Mouse (Mus musculus) common myeloid progenitor, adult 5-6 weeks (primary cell): ENCODE results near the gene Hrc. TPM values are rescaled to one million over a fixed set of nuclear protein-coding genes. Genes with fewer than 3 reads are reported as not detected.
A peak's percentile ranks its signal among the peaks of the same experiment; 100 is the strongest.

Experiments
- ATAC-seq: replicated peaks from 2 replicates; pipeline ENCODE4 v1.8.0; 2016; ENCODE audit warnings: low read depth, mild to moderate bottlenecking, moderate TSS enrichment, inconsistent platforms; ENCODE audit not compliant: poor library complexity, severe bottlenecking
- total RNA-seq: library from RNA; stranded (forward); fragments of 200-1000, 187-1606 nt; gene quantifications from 2 replicates; pipeline ENCODE4 v1.2.3, GENCODE M21; 2017

Hrc gene
- total RNA-seq, 1 experiment from 2014 or later: 0.41 TPM

DNA sequence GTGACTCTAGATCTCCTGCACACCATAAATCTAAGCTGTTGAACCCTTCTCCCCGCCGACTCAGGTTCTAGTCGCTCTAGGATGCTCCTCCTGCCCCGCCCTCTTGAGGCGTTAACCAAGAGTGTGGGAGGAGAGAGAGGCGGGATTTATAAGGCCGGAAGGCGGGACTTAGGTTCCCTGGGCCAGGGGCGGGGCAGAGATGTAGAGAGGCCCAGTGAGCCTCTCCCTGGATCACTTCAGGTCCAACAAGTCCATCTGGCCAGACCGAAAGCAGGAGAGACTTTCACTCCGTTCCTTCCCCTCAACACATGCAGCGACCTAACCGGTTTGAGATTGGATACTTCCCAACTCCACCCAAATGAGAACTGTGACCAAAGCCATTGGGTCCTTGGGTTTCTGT lies 27.7 kb downstream of the Hrc start:
- 0 out of 2 replicates have a peak, but pooled peaks have one; percentile 12 for ATAC-seq

DNA sequence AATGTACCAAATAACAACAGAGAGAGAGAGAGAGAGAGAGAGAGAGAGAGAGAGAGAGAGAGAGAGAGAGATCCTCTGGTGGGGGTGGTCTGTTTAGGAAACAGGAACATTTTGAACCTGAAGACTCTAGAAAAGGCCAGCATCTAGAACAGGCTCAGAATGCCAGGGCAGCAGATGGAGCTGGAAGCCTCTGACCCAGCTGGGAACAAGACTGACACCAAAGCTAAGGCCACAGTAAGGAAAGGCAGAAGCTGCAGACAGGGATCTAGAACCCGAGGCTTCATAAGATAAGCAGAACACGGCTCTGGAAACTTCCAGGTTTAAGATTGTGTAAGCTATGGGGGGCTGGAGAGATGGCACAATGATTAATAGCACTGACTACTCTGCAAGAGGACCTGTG lies 28.9 kb downstream of the Hrc start:
- ATAC-seq: no peak

DNA sequence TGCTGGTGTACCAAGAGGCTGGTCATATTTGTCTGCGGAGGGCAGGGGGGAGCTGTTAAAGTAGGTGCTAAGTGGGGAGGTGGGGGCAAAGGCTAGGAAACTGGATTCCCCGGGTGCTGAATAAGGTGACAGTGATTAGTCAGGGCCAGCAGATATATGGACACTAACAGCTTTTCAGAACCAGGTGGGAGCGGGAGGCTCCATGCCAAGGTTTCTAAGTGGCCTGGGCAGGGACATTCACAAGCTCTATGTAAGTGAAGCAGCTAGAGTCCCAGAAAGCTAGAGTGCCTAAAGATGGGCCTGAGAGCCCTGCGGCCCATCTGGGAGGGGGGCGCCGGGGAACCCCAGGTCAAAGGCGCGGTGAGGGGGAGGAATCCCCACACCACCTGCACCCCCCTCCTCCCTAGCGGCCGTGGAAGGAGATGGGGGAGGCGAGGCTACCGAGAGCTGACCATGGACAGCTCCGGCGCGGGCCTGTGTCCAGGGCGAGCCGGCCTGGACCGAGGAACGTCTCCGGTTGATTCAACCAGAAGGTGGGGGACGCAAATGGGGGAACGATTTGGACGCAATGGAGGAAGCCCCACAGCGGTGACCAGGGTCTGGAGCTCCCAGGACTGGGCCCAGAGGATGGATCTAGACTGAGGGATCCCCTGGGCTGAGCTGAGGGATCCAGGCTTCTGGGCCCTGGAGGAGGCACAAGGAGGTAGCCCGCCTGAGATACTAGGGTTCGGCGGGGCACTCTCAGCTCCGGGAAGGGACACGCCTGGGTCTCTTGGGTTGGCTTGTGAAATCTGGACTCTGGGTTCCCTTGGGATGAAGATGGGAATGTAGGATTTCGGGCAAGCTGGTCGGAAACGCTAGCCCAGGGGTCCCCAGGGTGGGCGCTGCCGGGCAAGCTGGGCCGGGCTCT lies 30.9 kb downstream of the Hrc start:
- ATAC-seq: no peak

DNA sequence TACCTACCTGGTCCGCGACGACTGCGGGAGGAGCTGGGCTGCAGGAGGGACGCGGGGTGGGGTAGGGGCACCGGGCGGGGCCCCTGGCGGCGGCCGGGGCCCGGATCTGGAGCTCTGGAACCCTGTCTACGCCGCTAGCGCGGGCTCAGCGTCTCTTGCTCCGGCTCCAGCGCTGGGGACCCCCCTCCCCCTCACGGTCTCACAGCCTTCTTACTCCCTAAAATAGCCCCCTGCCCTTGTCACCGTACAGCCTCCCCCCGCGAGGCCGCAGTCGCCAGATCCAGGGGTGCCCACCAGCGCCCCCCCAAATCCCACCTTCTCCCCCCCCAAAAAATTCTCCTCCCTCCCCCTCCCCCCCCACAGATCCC lies 31.5 kb downstream of the Hrc start, which contains the start of gene Ppfia3:
Gene Ppfia3 (minus strand): TSS at position 368 of the 368 bp plus-strand sequence.
- no peak for ATAC-seq

DNA sequence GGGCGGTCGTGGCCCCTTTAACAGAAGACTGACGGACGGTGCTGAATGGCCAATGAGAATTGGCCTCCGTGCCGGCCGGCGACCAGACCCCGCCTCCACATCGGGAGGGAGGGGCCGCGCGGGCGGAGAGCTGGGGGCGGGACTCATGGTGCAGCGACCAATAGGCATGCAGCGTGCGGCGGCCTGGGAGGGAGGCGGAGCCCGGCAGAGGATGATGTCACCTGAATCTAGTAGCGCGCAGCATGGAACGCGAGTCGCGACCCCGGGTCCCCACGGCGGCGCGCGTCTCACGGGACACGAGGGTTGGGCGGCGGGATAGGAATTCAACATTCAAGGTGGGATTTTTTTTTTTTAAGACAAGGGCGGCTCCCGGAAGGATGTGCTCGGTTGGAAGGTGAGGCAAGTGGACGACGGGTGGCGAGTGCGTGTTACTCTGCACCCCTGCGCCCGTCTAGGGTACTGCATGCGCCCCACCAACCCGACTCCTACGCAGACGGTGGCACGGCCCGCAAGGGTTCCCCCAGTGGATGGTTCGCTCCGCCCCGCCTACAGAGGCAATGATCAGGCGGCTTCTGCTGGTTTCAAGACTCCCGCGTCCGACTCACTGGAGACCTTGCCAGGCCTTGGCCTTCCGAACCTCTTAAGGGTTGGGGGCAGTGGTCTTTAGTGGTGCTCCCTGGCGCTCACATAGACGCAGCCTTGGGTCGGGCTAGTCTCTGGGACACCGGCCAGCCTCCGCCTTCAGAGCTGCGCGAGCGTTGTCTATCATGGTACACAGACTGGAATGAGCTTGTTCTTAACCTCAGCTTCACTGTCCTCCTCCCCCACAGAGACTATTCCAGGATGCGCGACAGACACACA lies 32.2 kb downstream of the Hrc start:
- ATAC-seq: peak; percentile 78

DNA sequence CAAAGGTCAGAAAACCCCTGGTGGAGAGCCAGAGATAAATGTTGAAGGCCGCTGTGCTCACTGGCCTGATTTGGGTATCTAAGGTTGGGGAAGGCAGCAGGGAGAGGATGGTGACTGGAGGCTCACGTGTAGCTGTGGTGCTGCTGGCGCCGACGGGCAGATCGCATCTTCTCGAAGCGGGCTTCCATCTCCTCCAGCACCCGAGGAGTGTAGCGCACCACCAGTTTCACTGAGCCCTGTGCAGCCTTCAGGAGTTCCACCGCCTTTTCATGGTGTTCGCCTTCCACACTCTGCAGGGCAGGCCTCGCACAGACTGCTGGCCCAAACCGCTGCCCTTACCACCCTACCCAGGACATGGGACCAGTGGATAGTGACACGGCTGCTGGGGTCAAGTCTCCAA lies 33.1 kb downstream of the Hrc start:
- no peak for ATAC-seq

DNA sequence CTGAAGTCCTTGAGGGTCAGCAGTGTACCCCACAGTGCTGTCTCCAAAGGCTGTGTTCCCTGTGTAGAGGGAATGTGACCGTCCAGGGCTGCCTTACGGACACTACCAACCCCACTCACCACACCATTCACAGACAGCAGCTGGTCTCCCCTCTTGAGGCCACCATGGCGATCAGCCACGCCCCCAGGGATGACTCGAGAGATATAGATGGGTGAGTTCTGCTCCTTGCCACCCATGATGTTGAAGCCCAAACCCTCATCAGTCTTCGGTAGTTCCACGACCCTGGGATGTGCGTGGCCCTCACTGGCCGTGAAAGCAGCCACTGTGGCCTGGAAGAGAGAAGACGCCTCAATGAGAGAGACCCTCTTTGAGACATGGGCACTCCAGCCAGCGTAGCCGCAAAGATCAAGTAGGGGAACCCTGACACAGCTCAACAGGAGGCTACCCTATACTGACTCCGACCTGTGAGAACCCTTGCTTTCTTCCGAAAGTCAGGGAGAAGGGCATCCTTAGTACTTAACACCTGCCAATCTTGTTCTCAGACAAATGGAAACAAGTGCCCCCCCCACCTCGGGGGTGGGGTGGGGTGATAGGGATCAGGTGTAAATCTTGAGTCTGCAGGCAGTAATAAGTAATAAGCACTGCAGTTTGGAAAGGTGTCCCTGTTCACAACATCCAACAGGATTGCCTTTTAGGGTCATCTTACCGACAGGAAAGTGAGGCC lies 34.1 kb downstream of the Hrc start:
- ATAC-seq: no peak

DNA sequence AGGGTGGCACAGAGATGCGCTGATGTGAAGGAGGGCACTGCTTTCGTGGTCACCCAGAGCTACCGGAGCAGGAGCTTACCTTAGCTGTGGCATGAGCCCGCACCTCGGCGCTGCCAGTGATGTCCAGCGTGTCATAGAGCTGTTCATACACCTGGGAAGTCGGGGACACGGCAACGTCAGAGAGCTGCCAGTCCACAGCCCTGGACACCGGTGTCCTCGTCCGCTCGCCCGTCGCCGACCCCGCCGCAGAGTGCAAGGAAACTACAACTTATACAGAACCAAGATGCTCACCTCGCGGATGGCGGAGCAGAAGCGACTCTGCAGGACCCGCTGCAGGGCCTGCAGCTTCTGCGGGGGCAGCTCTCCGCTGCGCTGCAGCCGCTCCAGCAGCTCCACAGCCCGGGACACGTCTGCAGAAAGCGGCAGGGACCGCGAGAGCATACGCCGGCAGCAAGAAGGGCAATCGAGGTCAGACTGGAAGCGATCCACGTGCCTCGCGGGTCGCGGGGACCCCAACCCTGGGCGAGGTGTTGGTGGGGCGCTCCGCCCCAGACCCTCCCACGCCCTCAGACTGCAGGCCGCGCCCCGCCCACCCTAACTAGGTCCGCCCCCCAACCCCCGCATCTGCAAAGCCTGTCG lies 34.9 kb downstream of the Hrc start:
- ATAC-seq: no peak

DNA sequence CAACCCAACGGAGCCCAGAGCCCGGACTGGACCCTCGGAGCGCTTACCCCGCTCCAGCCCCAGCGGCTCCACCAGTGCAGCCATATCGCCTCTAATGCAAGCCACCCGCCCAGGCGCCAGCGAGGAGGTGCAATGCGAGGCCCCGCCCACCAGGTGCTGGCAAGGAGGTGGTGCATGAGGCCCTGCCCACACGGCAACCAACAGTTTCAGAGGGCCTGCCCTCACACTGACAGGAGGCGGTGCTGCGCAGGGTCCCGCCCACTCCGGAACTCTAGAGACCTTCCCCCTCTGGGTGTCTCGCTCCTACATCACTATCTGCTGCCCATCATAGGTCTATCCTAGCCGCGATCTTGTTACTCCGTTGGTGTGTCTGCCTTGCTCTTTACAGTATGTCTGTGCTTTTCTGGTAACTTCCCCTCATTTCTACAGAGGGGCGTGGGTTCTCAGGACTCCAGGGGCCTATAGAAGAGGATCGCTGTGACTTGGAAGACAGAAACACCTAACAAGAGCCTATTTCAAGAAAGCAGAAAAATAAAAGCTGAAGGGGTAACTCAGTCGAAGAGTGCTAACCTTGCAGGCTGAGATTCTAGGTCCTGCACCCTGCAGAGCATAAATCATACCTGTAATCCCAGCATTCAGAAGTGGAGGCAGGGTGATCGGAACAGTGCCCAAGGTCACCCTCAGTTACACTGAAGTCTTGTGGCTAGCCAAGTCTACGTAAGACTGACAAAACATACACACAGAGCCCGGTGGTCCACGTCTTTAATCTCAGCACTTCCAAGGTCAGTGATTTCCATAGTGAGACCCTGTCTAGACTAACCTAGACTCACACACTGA lies 35.6 kb downstream of the Hrc start, which contains the start of gene Lin7b:
Gene Lin7b (minus strand): TSS at position 109 of the 837 bp plus-strand sequence.
- ATAC-seq: peak; percentile 68

DNA sequence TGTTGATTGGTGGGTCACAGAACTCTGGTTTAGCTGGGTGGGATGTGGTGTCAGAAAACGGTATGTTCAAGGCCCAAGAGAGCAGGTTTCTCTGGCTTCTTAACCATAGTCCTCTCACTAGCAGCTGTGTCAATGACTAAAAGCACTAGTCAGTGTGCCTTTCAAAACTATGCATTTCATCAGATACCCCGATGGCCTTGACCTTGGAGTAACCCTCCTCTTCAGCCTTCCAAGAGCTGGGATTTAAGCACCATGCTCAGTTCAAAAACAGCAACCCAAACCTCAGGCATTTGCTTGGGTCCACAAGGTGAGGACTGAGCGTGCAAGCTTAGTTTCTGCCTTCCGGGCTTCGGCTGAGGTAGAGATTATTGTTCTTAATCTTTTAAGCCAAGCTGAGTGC lies 37.3 kb downstream of the Hrc start:
- no peak for ATAC-seq

DNA sequence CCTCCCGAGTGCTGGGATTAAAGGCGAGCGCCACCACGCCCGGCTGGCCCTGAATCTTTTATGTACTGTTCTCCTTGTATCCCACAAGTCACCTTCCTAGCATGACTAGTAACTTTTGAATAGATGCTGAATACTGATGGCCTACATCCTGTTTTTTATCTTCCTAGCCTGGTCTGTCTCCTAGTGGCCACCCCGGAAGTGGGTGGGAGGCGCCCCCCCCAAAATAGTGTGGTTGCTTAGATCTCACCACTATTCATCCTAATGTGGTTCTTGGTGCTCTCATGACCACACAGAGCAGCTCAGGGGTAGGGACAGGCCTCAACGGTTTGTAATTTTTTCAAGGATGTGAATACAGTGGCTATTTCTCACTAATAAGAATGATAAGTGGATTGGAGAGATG lies 39.5 kb downstream of the Hrc start:
- no peak for ATAC-seq

DNA sequence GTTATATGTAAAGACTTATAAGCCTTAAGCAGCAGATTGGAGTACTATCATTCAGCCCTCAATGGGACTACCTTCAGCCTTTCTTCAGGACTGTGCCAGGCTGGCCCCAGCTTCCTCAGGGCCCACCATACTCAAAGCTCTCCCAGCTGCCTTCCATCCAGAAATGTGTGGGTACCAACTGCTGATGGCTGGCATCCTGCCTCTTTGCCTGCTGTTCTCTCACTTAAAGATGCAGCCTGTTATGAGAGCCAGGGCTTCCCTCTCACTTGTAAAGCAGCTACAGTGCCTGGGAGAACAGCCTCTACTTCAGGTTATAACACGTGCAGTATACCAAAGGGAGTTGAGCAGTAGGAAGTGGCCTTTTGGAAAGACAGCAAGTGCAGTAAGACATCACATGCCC lies 41.0 kb downstream of the Hrc start:
- ATAC-seq: no peak

DNA sequence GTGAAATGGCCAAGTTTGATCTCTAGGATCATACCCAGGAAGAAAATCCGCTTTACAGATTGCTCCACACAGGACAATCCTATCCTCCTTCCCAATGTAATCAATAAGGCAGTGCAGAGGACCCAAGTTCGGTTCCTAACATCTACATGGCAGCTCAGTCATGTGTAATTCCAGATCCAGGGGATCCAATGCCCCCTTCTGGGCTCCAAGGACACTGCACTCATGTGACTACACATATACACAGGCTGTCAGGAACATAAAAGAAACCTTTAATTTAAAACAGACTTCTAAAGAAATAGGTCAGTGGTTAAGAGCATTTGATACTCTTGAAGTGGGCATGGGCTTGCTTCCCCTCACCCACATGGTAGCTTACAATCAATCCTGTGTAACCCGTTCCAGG lies 51.0 kb downstream of the Hrc start:
- no peak for ATAC-seq

Other genes starting within 250 kb of the Hrc start
- 23.2 and 37.1 TPM in 2 replicates for gene Rcn3, start 243.1 kb upstream of the Hrc start, total RNA-seq
- 4.0 and 4.7 TPM in 2 replicates for gene Fcgrt, start 231.4 kb upstream of the Hrc start, total RNA-seq
- gene Rps11, start 210.9 kb upstream of the Hrc start, total RNA-seq: 1,473 and 1,910 TPM in 2 replicates
- 3,242 and 3,932 TPM in 2 replicates for gene Rpl13a, start 206.5 kb upstream of the Hrc start, total RNA-seq
- gene Gm45713, start 199.1 kb upstream of the Hrc start, total RNA-seq: not detected in 2 replicates
- 5.8 and 13.0 TPM in 2 replicates for gene Flt3l, start 198.9 kb upstream of the Hrc start, total RNA-seq
- 35.2 and 59.8 TPM in 2 replicates for gene Pih1d1, start 181.0 kb upstream of the Hrc start, total RNA-seq
- gene Aldh16a1, start 180.7 kb upstream of the Hrc start, total RNA-seq: 32.2 and 37.9 TPM in 2 replicates
- not detected in 2 replicates for gene Slc17a7, start 171.3 kb upstream of the Hrc start, total RNA-seq
- gene Gfy, start 155.7 kb upstream of the Hrc start, total RNA-seq: not detected in 2 replicates
- not detected in 2 replicates for gene Pth2, start 154.3 kb upstream of the Hrc start, total RNA-seq
- 0.18 and 2.0 TPM in 2 replicates for gene Ccdc155, start 130.4 kb upstream of the Hrc start, total RNA-seq
- 6.7 and 17.4 TPM in 2 replicates for gene Dkkl1, start 123.1 kb upstream of the Hrc start, total RNA-seq
- gene Tead2, start 119.5 kb upstream of the Hrc start, total RNA-seq: 0.55 and 0.87 TPM in 2 replicates
- 28.9 and 41.4 TPM in 2 replicates for gene Cd37, start 96.2 kb upstream of the Hrc start, total RNA-seq
- gene Slc6a16, start 94.2 kb upstream of the Hrc start, total RNA-seq: not detected in 2 replicates
- not detected in 2 replicates for gene Slc6a21, start 57.8 kb upstream of the Hrc start, total RNA-seq
- gene Trpm4, start 1.5 kb upstream of the Hrc start, total RNA-seq: 3.1 and 3.4 TPM in 2 replicates
- not detected in 2 replicates for gene Ppfia3, start 31.7 kb downstream of the Hrc start, total RNA-seq
- 1.9 TPM in 1 of 2 replicates, not detected in the other for gene Lin7b, start 35.3 kb downstream of the Hrc start, total RNA-seq
- 451 and 564 TPM in 2 replicates for gene Snrnp70, start 60.5 kb downstream of the Hrc start, total RNA-seq
- not detected in 2 replicates for gene Kcna7, start 70.4 kb downstream of the Hrc start, total RNA-seq
- not detected in 2 replicates for gene Ntf5, start 78.4 kb downstream of the Hrc start, total RNA-seq
- gene Lhb, start 85.5 kb downstream of the Hrc start, total RNA-seq: not detected in 2 replicates
- 6.2 and 7.5 TPM in 2 replicates for gene Gys1, start 99.6 kb downstream of the Hrc start, total RNA-seq
- 149 and 177 TPM in 2 replicates for gene Ruvbl2, start 102.8 kb downstream of the Hrc start, total RNA-seq
- 650 and 699 TPM in 2 replicates for gene Ftl1, start 124.6 kb downstream of the Hrc start, total RNA-seq
- gene Bax, start 131.6 kb downstream of the Hrc start, total RNA-seq: 34.0 and 35.6 TPM in 2 replicates
- gene Tulp2, start 146.6 kb downstream of the Hrc start, total RNA-seq: not detected in 2 replicates
- gene Gm45808, start 151.5 kb downstream of the Hrc start, total RNA-seq: not detected in 2 replicates
- 11.8 and 13.4 TPM in 2 replicates for gene Dhdh, start 153.5 kb downstream of the Hrc start, total RNA-seq
- gene Nucb1, start 175.1 kb downstream of the Hrc start, total RNA-seq: 296 and 342 TPM in 2 replicates
- 122 and 193 TPM in 2 replicates for gene Ppp1r15a, start 191.0 kb downstream of the Hrc start, total RNA-seq
- gene Plekha4, start 191.0 kb downstream of the Hrc start, total RNA-seq: not detected in 2 replicates
- not detected in 2 replicates for gene Hsd17b14, start 219.6 kb downstream of the Hrc start, total RNA-seq
- 26.6 and 39.0 TPM in 2 replicates for gene Bcat2, start 234.9 kb downstream of the Hrc start, total RNA-seq